Mouse (Mus musculus): Measurements from ENCODE around the gene Rhbdd2. TPM values are rescaled to one million over a fixed set of nuclear protein-coding genes. Genes with fewer than 3 reads are reported as not detected.

Gene Rhbdd2
- total RNA-seq, 2 experiments from 2014 or later = 5.1 to 9.6 TPM

- no peak for ATAC-seq (replicated peaks; ENCODE audit: low FRiP score, poor library complexity, severe bottlenecking)
Observed at GRCm38 (mm10) chr5:135676696-135677095, 44.3 kb downstream of the Rhbdd2 start.

DNA sequence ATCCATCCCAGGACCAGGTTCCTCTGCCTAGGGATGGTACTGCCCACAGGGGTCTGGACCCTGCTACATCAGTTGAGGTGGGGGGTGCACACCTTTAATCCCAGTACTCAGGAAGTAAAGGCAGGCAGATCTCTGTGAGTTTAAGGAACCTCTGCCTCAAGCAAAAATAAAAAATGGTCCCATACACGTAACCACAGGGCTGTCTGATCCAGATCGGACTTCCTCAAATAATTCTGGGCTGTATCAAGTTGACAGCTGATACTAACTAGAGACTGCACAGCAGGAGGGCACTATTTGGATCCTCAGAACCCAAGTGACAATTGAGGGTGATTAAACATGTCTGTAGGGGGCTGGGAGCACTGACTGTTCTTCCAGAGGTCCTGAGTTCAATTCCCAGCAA, 44.8 kb downstream of the Rhbdd2 start:
- no peak for ATAC-seq (replicated peaks; ENCODE audit: low FRiP score, poor library complexity, severe bottlenecking)

GRCm38 (mm10) chr5:135678481-135678880, 46.1 kb downstream of the Rhbdd2 start:
- no peak for ATAC-seq (replicated peaks; ENCODE audit: low FRiP score, poor library complexity, severe bottlenecking)

GRCm38 (mm10) chr5:135680967-135681545, 48.6 kb downstream of the Rhbdd2 start:
- ATAC-seq (replicated peaks; ENCODE audit: low FRiP score, poor library complexity, severe bottlenecking) = no peak

- no peak for ATAC-seq (replicated peaks; ENCODE audit: low FRiP score, poor library complexity, severe bottlenecking)
Observed at GRCm38 (mm10) chr5:135682009-135682408, 49.6 kb downstream of the Rhbdd2 start.

- no peak for ATAC-seq (replicated peaks; ENCODE audit: low FRiP score, poor library complexity, severe bottlenecking)
Observed at GRCm38 (mm10) chr5:135682942-135683570, 50.6 kb downstream of the Rhbdd2 start.

GRCm38 (mm10) chr5:135690401-135690800, 58.0 kb downstream of the Rhbdd2 start:
- ATAC-seq (replicated peaks; ENCODE audit: low FRiP score, poor library complexity, severe bottlenecking) = no peak

DNA sequence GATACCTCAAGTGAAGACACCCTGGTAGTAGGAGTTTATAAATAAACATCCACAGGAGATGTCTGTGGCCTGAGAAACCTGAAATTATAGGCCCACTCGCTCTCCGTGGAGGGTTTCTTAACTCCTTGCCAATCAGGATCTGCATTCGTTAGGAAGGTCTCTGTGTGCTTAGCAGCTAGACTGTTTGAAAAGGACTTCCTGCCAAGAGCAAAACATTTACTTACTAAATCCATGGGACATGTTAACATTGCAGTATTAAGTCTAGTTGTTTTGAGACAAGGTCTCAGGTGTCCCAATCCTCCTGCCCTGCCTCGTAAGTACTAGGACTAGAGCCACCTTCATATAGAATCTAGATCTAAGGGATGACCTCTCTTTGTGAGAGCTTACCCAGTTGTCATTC, 58.8 kb downstream of the Rhbdd2 start:
- ATAC-seq (replicated peaks; ENCODE audit: low FRiP score, poor library complexity, severe bottlenecking) = no peak

- ATAC-seq (replicated peaks; ENCODE audit: low FRiP score, poor library complexity, severe bottlenecking) = no peak
Observed at GRCm38 (mm10) chr5:135693281-135693853, 60.9 kb downstream of the Rhbdd2 start.

DNA sequence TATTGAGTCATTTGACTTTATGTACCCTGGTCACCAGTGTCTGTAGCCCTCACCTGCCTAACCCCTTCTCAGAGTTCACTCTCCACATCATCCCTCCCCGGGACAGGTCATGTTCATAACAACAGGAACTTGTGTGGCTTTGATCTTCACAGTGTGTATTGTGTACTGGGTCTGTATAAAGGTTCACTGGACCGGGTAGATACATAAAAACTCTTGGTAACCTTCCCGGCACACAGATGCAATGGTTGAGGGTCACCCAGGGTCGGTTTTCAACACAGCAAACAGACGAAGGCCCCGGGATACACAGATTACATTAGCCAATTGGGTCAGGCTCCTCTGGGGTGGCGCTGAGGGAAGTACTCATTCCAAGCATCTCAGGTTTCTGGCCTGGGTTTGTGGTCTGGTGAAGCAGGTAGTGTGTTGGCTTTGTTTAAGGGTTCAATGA, 62.9 kb downstream of the Rhbdd2 start:
- no peak for ATAC-seq (replicated peaks; ENCODE audit: low FRiP score, poor library complexity, severe bottlenecking)

Other genes with a start within 250 kb of the Rhbdd2 start
- 13.8 and 21.3 TPM in 2 replicates for gene Pom121, start 238.1 kb upstream of the Rhbdd2 start, total RNA-seq (2015; ENCODE audit: low replicate concordance)
- 2.8 and 4.3 TPM in 2 replicates for gene Pom121, start 238.1 kb upstream of the Rhbdd2 start, total RNA-seq (2017; ENCODE audit: low replicate concordance)
- 1.2 and 5.0 TPM in 2 replicates for gene Hip1, start 87.5 kb upstream of the Rhbdd2 start, total RNA-seq (2015; ENCODE audit: low replicate concordance)
- 1.3 and 4.9 TPM in 2 replicates for gene Hip1, start 87.5 kb upstream of the Rhbdd2 start, total RNA-seq (2017; ENCODE audit: low replicate concordance)
- gene Ccl26, start 69.0 kb upstream of the Rhbdd2 start, total RNA-seq (2015; ENCODE audit: low replicate concordance) = not detected in 2 replicates
- not detected in 2 replicates for gene Ccl26, start 69.0 kb upstream of the Rhbdd2 start, total RNA-seq (2017; ENCODE audit: low replicate concordance)
- gene Ccl24, start 59.6 kb upstream of the Rhbdd2 start, total RNA-seq (2015; ENCODE audit: low replicate concordance) = not detected in 2 replicates
- not detected in 2 replicates for gene Ccl24, start 59.6 kb upstream of the Rhbdd2 start, total RNA-seq (2017; ENCODE audit: low replicate concordance)
- gene Por, start 37.4 kb downstream of the Rhbdd2 start, total RNA-seq (2015; ENCODE audit: low replicate concordance) = 8.8 and 9.0 TPM in 2 replicates
- 9.9 and 14.5 TPM in 2 replicates for gene Por, start 37.4 kb downstream of the Rhbdd2 start, total RNA-seq (2017; ENCODE audit: low replicate concordance)
- gene Tmem120a, start 111.8 kb downstream of the Rhbdd2 start, total RNA-seq (2015; ENCODE audit: low replicate concordance) = 0.58 and 5.4 TPM in 2 replicates
- gene Tmem120a, start 111.8 kb downstream of the Rhbdd2 start, total RNA-seq (2017; ENCODE audit: low replicate concordance) = 6.0 and 8.7 TPM in 2 replicates
- gene Styxl1, start 145.8 kb downstream of the Rhbdd2 start, total RNA-seq (2015; ENCODE audit: low replicate concordance) = not detected in 2 replicates
- not detected in 2 replicates for gene Styxl1, start 145.8 kb downstream of the Rhbdd2 start, total RNA-seq (2017; ENCODE audit: low replicate concordance)
- gene Mdh2, start 145.9 kb downstream of the Rhbdd2 start, total RNA-seq (2015; ENCODE audit: low replicate concordance) = 106 and 152 TPM in 2 replicates
- 47.2 and 55.1 TPM in 2 replicates for gene Mdh2, start 145.9 kb downstream of the Rhbdd2 start, total RNA-seq (2017; ENCODE audit: low replicate concordance)
- not detected in 2 replicates for gene Srrm3, start 174.3 kb downstream of the Rhbdd2 start, total RNA-seq (2015; ENCODE audit: low replicate concordance)
- not detected in 2 replicates for gene Srrm3, start 174.3 kb downstream of the Rhbdd2 start, total RNA-seq (2017; ENCODE audit: low replicate concordance)